Mouse (Mus musculus): ENCODE data around the gene Slc38a8.

DNA sequence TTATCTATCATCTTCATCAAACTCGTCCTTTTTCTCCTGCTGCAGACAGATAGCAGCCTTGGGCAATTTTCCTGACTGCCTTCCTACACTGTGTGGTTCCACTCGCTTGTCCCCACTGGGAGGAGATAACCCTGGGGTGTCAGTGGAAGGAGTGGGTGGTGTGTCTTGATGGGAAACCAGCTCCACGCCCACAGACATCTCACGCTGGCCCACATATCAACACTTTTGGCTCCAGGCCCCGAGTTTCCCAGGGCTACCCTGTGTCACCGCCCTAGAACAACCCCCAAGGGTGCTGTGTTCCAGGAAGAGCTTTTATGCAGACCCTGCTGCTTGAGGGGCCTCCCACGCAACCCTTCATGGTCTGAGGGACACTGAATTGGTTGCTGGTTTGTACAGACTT, 37.8 kb downstream of the Slc38a8 start:
- no peak for TF ChIP-seq CTCF (IDR thresholded peaks at IDR 0.05)
- TF ChIP-seq EP300 (IDR thresholded peaks at IDR 0.05) = no peak
